Mouse (Mus musculus) heart, embryonic 14.5 days (tissue): Measurements from ENCODE around the gene Smyd2. TPM values are rescaled to one million over a fixed set of nuclear protein-coding genes. Genes with fewer than 3 reads are reported as not detected.
A peak's percentile ranks its signal among the peaks of the same experiment; 100 is the strongest.

Experiments used
- ATAC-seq: fragments of 200-750 bp; cut with Nextera tagmentation; 2 replicates; pipeline ENCODE4 v1.8.0; 2017; ENCODE audit warnings: low read depth, moderate TSS enrichment; ENCODE audit not compliant: insufficient number of reproducible peaks, insufficient read depth, low FRiP score
- H3K27ac ChIP-seq, 2 experiments: fragments of 200-500 bp in 1 of 2; fragments of 300-500 bp in 1 of 2; sonication (generic) in 1 of 2; replicated peaks in 1 of 2; 2 replicates each; pipeline ENCODE4 v1.5.1; 2012 to 2014; ENCODE audit warnings: low read depth in 2 of 2, low read length in 2 of 2, control low read depth in 1 of 2, mild to moderate bottlenecking in 1 of 2, mixed read lengths in 1 of 2; ENCODE audit not compliant: control insufficient read depth in 1 of 2, insufficient read depth in 1 of 2
- H3K27me3 ChIP-seq: fragments of 300-500 bp; sonication (generic); 2 replicates; pipeline ENCODE4 v1.6.1; 2014; ENCODE audit warnings: mild to moderate bottlenecking, low read length, control low read depth; ENCODE audit not compliant: control insufficient read depth, insufficient read depth
- H3K36me3 ChIP-seq: fragments of 300-500 bp; sonication (generic); 2 replicates; pipeline ENCODE4 v1.6.1; 2014; ENCODE audit warnings: mild to moderate bottlenecking, control low read depth, low read length, mixed read lengths; ENCODE audit not compliant: control insufficient read depth, insufficient read depth
- H3K4me1 ChIP-seq, 2 experiments: fragments of 200-500 bp in 1 of 2; fragments of 300-500 bp in 1 of 2; sonication (generic) in 1 of 2; 2 replicates each; pipeline ENCODE4 v1.6.1; 2012 to 2014; ENCODE audit warnings: low read length in 2 of 2, control low read depth in 1 of 2, mixed read lengths in 1 of 2; ENCODE audit not compliant: control insufficient read depth in 2 of 2, insufficient read depth in 2 of 2
- H3K4me2 ChIP-seq: fragments of 300-500 bp; sonication (generic); 2 replicates; pipeline ENCODE4 v1.6.1; 2014; ENCODE audit warnings: mild to moderate bottlenecking, low read length
- H3K4me3 ChIP-seq, 2 experiments: fragments of 200-500 bp in 1 of 2; fragments of 300-500 bp in 1 of 2; sonication (generic) in 1 of 2; 2 replicates each; pipeline ENCODE4 v1.5.1; 2012 to 2014; ENCODE audit warnings: low read length in 2 of 2, mild to moderate bottlenecking in 2 of 2, control low read depth in 1 of 2, low read depth in 1 of 2, moderate library complexity in 1 of 2; ENCODE audit not compliant: control insufficient read depth in 1 of 2, insufficient read depth in 1 of 2
- H3K9ac ChIP-seq: fragments of 300-500 bp; sonication (generic); 2 replicates; pipeline ENCODE4 v1.6.1; 2014; ENCODE audit warnings: mild to moderate bottlenecking, low read length
- H3K9me3 ChIP-seq: fragments of 300-500 bp; sonication (generic); 2 replicates; pipeline ENCODE4 v1.6.1; 2016; ENCODE audit warnings: low read length, control low read depth; ENCODE audit not compliant: control insufficient read depth
- WGBS: fragments of 180-500 bp; shearing (Covaris S2); extraction: QIAGEN DNeasy Blood & Tissue Kit; methylation state at CpG from one replicate; pipeline ENCODE4 v1.1.7; 2014; 5-methylcytosine and 5-hydroxymethylcytosine counted together
- polyA plus RNA-seq: library from polyadenylated mRNA; unstranded; fragments of >200 nt; fragmentation: Nextera tagmentation; extraction: Ambion mirVana; gene quantifications from 2 replicates; pipeline ENCODE4 v1.2.1, GENCODE M21; 2014

Smyd2 gene
- polyA plus RNA-seq = 227 and 246 TPM in 2 replicates

- Histone ChIP-seq H3K9me3 (no peaks in the 10 kb centered on the region), H3K27me3 (no peaks in the 10 kb centered on the region), H3K4me1 (peaks cover 30 to 78% of the 10 kb centered on the region in 2 experiments), H3K9ac (peak within 1 kb of the TSS; percentile 92), H3K36me3 (no peaks in the 10 kb centered on the region), H3K27ac (peak within 1 kb of the TSS; percentile 99), H3K4me3 (peak within 1 kb of the TSS; percentile 75 to 76), H3K4me2 (peak within 1 kb of the TSS; percentile 80)
- under 1% methylated on average over 81 of the region's 90 CpGs for WGBS
- peak; percentile 85 for ATAC-seq
Measured at GRCm38 (mm10) chr1:189921818-189922592, at the start of gene Smyd2. Gene Smyd2, minus strand, starts transcription at chr1:189922363.

GRCm38 (mm10) chr1:189970381-189970780 is 48.2 kb upstream of the Smyd2 start:
- no peak overlapping the region for H3K4me3 ChIP-seq
- no peak overlapping the region for H3K9ac ChIP-seq
- H3K4me1 ChIP-seq = peaks cover 3 to 11% of the 10 kb centered on the region in 2 experiments; a peak in 3 of 4 replicates
- 87% methylated on average over 8 of the region's 8 CpGs for WGBS
- no peaks in the 10 kb centered on the region for H3K27me3 ChIP-seq
- no peak overlapping the region for H3K27ac ChIP-seq
- no peaks in the 10 kb centered on the region for H3K36me3 ChIP-seq
- H3K4me2 ChIP-seq = no peak overlapping the region
- ATAC-seq = no peak
- H3K9me3 ChIP-seq = no peaks in the 10 kb centered on the region

- no peak overlapping the region; a peak in 1 of 4 replicates for H3K27ac ChIP-seq
- no peak overlapping the region for H3K9ac ChIP-seq
- no peak; the same call in 1 of the 2 replicates for ATAC-seq
- no peaks in the 10 kb centered on the region for H3K36me3 ChIP-seq
- H3K9me3 ChIP-seq = no peaks in the 10 kb centered on the region
- peaks cover 3 to 11% of the 10 kb centered on the region in 2 experiments; a peak in 3 of 4 replicates for H3K4me1 ChIP-seq
- WGBS = 27% methylated on average over 4 of the region's 4 CpGs
- no peak overlapping the region for H3K4me3 ChIP-seq
- H3K4me2 ChIP-seq = no peak overlapping the region
- no peaks in the 10 kb centered on the region for H3K27me3 ChIP-seq
Measured at GRCm38 (mm10) chr1:189968027-189968426, 45.9 kb upstream of the Smyd2 start.

- Histone ChIP-seq H3K4me1 (peaks cover 10 to 26% of the 10 kb centered on the region in 2 experiments), H3K4me3 (no peak overlapping the region), H3K27ac (peak overlapping the region; percentile 71 to 86), H3K4me2 (no peak overlapping the region), H3K9ac (no peak overlapping the region), H3K9me3 (no peaks in the 10 kb centered on the region), H3K27me3 (no peaks in the 10 kb centered on the region), H3K36me3 (no peaks in the 10 kb centered on the region)
- 24% methylated on average over 5 of the region's 5 CpGs for WGBS
- peak; percentile 85 for ATAC-seq
Measured at GRCm38 (mm10) chr1:189960481-189960880, 38.3 kb upstream of the Smyd2 start.

GRCm38 (mm10) chr1:189959802-189960201 is 37.6 kb upstream of the Smyd2 start:
- Histone ChIP-seq H3K27ac (peak overlapping the region; percentile 71 to 86; a peak in 3 of 4 replicates), H3K9ac (no peak overlapping the region), H3K4me2 (no peak overlapping the region), H3K9me3 (no peaks in the 10 kb centered on the region), H3K4me3 (no peak overlapping the region), H3K27me3 (no peaks in the 10 kb centered on the region), H3K4me1 (peaks cover 10 to 26% of the 10 kb centered on the region in 2 experiments), H3K36me3 (no peaks in the 10 kb centered on the region)
- 73% methylated on average over 8 of the region's 8 CpGs for whole genome bisulfite sequencing
- no peak for ATAC-seq

- Histone ChIP-seq H3K4me3 (no peak overlapping the region), H3K4me2 (no peak overlapping the region), H3K36me3 (no peaks in the 10 kb centered on the region), H3K9ac (no peak overlapping the region), H3K27ac (no peak overlapping the region), H3K4me1 (peaks cover 0 to 4% of the 10 kb centered on the region in 2 experiments; a peak in 2 of 4 replicates), H3K9me3 (no peaks in the 10 kb centered on the region), H3K27me3 (no peaks in the 10 kb centered on the region)
- ATAC-seq = no peak
- 72% methylated on average over 6 of the region's 6 CpGs for WGBS
Measured at GRCm38 (mm10) chr1:189951861-189952260, 29.7 kb upstream of the Smyd2 start.

GRCm38 (mm10) chr1:189947411-189947810 is 25.2 kb upstream of the Smyd2 start:
- Histone ChIP-seq H3K4me2 (no peak overlapping the region), H3K4me3 (no peak overlapping the region), H3K4me1 (no peaks in the 10 kb centered on the region), H3K27me3 (no peaks in the 10 kb centered on the region), H3K36me3 (no peaks in the 10 kb centered on the region), H3K9ac (no peak overlapping the region), H3K27ac (no peak overlapping the region), H3K9me3 (no peaks in the 10 kb centered on the region)
- ATAC-seq = no peak
- WGBS = 77% methylated on average over 8 of the region's 8 CpGs
